Mouse (Mus musculus) adrenal gland (tissue): ENCODE data around the gene Gemin8.

Source experiments
- intact Hi-C: fragments of 180-260 bp; cut with DNase I; formaldehyde crosslinking; loops from one replicate; pipeline ENCODE4 v1.15.1; 2025
- long read RNA-seq, 2 experiments: library from polyadenylated mRNA; unstranded; transcript quantifications; one replicate each; pipeline ENCODE4 v2.0.0; 2020; ENCODE audit warnings: borderline replicate concordance in 1 of 2; ENCODE audit not compliant: insufficient replicate concordance in 1 of 2

Gene Gemin8
- long read RNA-seq, experiment 1, partial matches to known transcripts, result 0 of 2 reads
- long read RNA-seq, experiment 1, other reads (novel, unspliced or antisense), result 0 of 2 reads
- long read RNA-seq, experiment 2, partial matches to known transcripts, result 0 of 5 reads
- long read RNA-seq, experiment 2, other reads (novel, unspliced or antisense), result 1 of 5 reads

- intact Hi-C loops, result loop anchor here (1.0 to 10.0 kb wide), 3 partner anchors 10 to 1625 kb away; no protein-coding TSS in a partner anchor
Measured at GRCm38 (mm10) chrX:166169892-166170799, at the start of gene Gemin8. Gemin8 (plus strand) TSS chrX:166170454.

GRCm38 (mm10) chrX:166147158-166147846 lies 23.0 kb upstream of the Gemin8 start:
- intact Hi-C loops, result loop anchor here (10.0 kb wide), 1 partner anchor 823 kb away; the partner anchor contains the start of gene Glra2

- intact Hi-C loops, result loop anchor here (5.0 to 10.0 kb wide), 3 partner anchors 835 to 1618 kb away; partner anchors contain the start of gene Glra2
Measured at GRCm38 (mm10) chrX:166162773-166163172, 7.5 kb upstream of the Gemin8 start.

- intact Hi-C loops, result loop anchor here (2.0 to 10.0 kb wide), 4 partner anchors 185 to 1623 kb away; no protein-coding TSS in a partner anchor
Measured at GRCm38 (mm10) chrX:166167307-166167706, 2.9 kb upstream of the Gemin8 start.

GRCm38 (mm10) chrX:166167923-166168322 lies 2.3 kb upstream of the Gemin8 start:
- intact Hi-C loops, result loop anchor here (2.0 to 10.0 kb wide), 4 partner anchors 185 to 1623 kb away; no protein-coding TSS in a partner anchor

GRCm38 (mm10) chrX:166170800-166171738 lies 815 bp downstream of the Gemin8 start:
- intact Hi-C loops, result loop anchor here (1.0 kb wide), 1 partner anchor 9 kb away; no protein-coding TSS in a partner anchor

- intact Hi-C loops, result no loop called here
Measured at GRCm38 (mm10) chrX:166172041-166172440, 1.8 kb downstream of the Gemin8 start.

- intact Hi-C loops, result no loop called here
Measured at GRCm38 (mm10) chrX:166172661-166173060, 2.4 kb downstream of the Gemin8 start.

- intact Hi-C loops, result no loop called here
Measured at GRCm38 (mm10) chrX:166173796-166174195, 3.5 kb downstream of the Gemin8 start.

GRCm38 (mm10) chrX:166177929-166178328 lies 7.7 kb downstream of the Gemin8 start:
- intact Hi-C loops, result no loop called here

GRCm38 (mm10) chrX:166183094-166183493 lies 12.8 kb downstream of the Gemin8 start:
- intact Hi-C loops, result no loop called here

- intact Hi-C loops, result no loop called here
Measured at GRCm38 (mm10) chrX:166185327-166185913, 15.2 kb downstream of the Gemin8 start.

- intact Hi-C loops, result no loop called here
Measured at GRCm38 (mm10) chrX:166187803-166188202, 17.5 kb downstream of the Gemin8 start.

- intact Hi-C loops, result no loop called here
Measured at GRCm38 (mm10) chrX:166196327-166196726, 26.1 kb downstream of the Gemin8 start.

- intact Hi-C loops, result no loop called here
Measured at GRCm38 (mm10) chrX:166198266-166198665, 28.0 kb downstream of the Gemin8 start.

- intact Hi-C loops, result no loop called here
Measured at GRCm38 (mm10) chrX:166199812-166200211, 29.6 kb downstream of the Gemin8 start.

- intact Hi-C loops, result no loop called here
Measured at GRCm38 (mm10) chrX:166214576-166214975, 44.3 kb downstream of the Gemin8 start.

- intact Hi-C loops, result no loop called here
Measured at GRCm38 (mm10) chrX:166216248-166216647, 46.0 kb downstream of the Gemin8 start.

GRCm38 (mm10) chrX:166216720-166217119 lies 46.5 kb downstream of the Gemin8 start:
- intact Hi-C loops, result no loop called here

- intact Hi-C loops, result no loop called here
Measured at GRCm38 (mm10) chrX:166219331-166219730, 49.1 kb downstream of the Gemin8 start.
